Mouse (Mus musculus) urinary bladder, postnatal 10 days (tissue): ENCODE results near the gene Ppan.
A peak's percentile ranks its signal among the peaks of the same experiment; 100 is the strongest.

Experiments used
- DNase-seq: peaks from one replicate; pipeline ENCODE4 v3.0.0; 2022; ENCODE audit warnings: low spot score

Ppan gene

GRCm38 (mm10) chr9:20879097-20879792 is 8.7 kb upstream of the Ppan start, which contains the start of gene Angptl6:
Angptl6 (minus strand) TSS chr9:20879727.
- DNase-seq: no peak

GRCm38 (mm10) chr9:20886563-20886962 is 1.4 kb upstream of the Ppan start:
- DNase-seq: no peak

- DNase-seq: no peak
Measured at GRCm38 (mm10) chr9:20887191-20887590, 784 bp upstream of the Ppan start.

- DNase-seq: no peak
Measured at GRCm38 (mm10) chr9:20888386-20888765, 401 bp downstream of the Ppan start.

GRCm38 (mm10) chr9:20889185-20890141 is 1.5 kb downstream of the Ppan start:
- DNase-seq: no peak

- DNase-seq: no peak
Measured at GRCm38 (mm10) chr9:20890411-20890810, 2.4 kb downstream of the Ppan start.

DNA sequence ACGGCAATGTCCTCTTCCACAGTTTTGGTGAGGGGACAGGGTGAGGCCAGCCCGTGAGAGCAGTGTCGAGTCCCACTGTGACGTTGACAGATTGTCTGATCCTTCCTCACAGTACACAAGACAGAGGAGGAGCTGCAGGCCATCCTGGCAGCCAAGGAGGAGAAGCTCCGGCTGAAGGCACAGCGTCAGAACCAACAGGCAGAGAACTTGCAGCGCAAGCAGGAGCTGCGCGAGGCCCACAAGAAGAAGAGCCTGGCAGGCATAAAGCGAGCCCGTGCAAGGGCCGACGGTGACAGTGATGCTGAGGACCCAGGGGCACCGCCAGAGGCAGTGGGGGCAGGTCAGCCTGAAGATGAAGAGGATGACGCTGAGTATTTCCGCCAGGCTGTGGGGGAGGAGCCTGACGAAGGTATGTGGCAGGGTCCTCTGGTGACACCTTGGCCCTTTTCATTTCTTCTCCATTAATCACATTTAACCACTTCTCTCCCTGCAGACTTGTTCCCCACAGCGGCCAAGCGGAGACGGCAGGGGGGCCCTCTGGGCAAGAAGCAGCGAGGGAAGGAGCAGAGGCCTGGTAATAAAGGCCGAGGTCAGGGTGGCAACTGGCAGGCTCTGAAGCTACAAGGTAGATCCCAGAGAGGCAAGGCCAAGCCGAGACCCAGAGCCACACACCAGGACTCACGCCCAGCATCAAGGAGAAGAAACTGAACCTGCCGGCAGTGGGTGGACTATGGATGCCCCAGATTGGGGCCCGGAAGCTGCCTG is 3.5 kb downstream of the Ppan start:
- no peak for DNase-seq

DNA sequence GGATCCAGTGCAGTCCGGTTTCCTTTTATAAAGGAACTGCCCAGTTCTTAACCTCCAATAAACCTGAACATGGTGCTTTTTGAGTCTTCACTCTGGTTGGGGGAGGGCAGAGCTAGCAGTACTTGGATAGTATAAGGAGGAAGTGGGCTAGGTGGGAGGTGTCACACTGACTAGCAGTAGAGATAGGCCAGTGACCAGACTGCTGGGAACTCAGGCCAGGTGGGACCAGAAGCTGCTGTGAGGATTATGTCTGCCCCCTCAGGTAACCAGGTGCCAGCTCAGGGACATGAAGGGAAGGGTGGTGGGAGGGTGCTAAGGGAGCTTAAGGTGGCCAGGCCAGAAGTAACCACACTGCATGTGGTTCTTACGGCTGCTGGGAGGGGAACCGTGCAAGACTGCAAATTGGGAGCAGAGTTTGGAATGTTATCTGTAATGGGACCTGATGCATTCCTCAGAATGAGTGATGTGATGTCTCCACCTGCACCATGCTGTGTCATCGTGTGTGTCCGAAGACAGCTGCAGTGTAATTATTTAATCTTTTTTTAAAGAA is 4.2 kb downstream of the Ppan start:
- no peak for DNase-seq

- no peak for DNase-seq
Measured at GRCm38 (mm10) chr9:20893069-20893468, 5.1 kb downstream of the Ppan start.

GRCm38 (mm10) chr9:20893590-20894343 is 5.8 kb downstream of the Ppan start:
- DNase-seq: no peak

DNA sequence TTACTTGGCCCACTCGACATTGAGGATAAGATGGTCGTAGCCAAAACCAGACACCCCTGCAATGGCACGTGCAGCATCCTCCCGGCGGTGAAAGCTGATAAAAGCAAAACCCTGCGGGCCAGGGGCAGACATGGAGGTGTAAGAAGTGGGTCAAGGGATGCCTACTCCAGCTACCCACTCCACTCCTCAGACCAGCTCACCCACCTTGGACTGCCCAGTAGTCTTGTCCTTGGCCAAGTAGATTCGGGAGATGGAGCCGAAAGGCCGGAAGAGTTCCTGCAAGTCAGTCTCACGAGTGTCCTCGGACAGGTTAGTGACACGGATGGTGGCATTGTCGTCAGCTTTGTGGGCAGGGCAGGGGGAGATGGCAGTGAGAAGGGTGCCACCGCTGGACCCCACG is 6.7 kb downstream of the Ppan start:
- no peak for DNase-seq

GRCm38 (mm10) chr9:20895382-20895781 is 7.4 kb downstream of the Ppan start:
- no peak for DNase-seq

DNA sequence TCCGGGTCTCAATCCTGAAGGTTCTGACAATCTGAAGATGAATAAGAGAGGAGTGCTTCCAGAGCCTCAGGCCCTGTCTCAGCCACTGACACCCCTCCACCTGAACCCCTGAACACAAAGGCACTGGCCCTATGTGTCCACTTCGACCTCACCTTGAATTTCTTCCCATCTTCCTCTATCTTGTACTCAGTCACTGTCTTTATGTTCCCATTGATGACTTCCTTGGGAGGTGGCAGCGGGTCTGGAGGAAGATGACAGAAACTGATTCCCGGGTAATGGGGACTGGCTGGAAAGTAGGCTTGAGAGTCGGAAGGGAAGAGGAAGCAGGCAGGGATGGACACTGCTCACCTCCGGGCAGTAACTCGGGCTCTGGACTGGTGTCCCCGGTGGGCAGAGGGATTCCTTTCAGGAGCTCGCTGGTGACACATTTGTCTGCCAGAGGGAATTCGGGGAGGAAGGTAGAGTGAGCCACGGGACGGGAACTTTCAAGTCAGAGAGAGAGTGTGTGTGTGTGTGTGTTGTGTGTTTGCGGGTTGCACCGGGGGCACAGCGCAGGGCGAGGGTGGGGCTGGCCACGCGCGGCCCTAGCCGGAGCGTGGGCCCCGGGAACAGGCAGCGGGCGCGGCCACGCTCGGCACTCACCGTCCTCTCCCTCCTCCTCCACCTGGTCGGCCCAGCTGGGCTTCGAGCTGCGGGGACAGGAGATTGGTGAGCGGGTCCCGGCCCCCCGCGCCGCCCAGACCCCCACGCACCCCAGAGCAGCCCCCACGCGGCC is 9.9 kb downstream of the Ppan start:
- DNase-seq: no peak

DNA sequence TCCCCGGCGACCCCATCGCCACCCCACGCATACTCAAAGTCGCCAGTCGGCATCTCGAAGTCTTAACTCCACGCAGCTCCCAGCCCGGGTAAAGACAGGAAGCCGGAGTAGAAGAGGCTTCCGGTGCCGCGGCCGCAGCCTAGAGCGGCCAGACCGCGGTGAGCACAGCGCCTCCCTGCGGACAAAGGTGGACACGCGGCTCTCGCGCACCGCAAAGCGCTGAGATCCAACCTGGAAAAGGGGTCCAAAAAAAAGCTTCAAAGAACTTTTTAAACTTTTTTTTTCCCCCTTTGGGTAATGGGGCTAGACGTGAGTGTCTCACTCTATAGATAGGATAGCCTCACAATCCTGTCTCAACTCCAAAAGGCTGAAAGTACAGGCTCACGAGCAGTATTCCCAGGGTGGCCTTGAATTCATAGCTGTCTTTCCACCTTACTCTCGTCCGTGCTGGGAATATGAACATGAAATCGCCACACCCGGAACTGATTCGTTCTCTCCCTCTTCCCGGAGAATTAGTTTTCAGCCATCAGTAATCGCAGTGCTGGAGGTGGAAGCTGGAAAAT is 10.6 kb downstream of the Ppan start, which contains the start of gene Eif3g:
Gene Eif3g (minus strand): TSS at position 113 of the 563 bp plus-strand sequence.
- peak; percentile 67 for DNase-seq

- no peak for DNase-seq
Measured at GRCm38 (mm10) chr9:20901466-20902173, 13.6 kb downstream of the Ppan start.

- DNase-seq: no peak
Measured at GRCm38 (mm10) chr9:20902174-20902491, 14.2 kb downstream of the Ppan start.

DNA sequence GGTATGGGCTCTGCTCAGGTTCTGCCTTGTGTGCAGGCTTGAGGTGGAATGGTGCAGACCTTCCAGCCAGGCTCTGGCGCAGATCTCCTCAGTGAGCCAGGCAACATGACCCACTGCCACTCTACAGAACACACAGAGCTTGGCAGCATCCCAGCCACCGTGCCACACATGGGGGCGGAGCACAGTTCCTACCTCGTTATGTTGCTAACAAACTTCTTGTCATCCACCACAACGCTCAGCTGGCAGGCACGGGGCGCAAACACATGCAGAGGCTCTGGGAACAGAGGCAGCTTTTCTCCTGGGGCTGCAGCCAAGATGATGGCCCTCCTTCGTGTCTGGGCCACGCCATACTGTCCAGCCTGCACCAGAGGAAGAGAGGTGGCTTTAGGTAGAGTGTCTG is 22.0 kb downstream of the Ppan start:
- no peak for DNase-seq

GRCm38 (mm10) chr9:20916160-20916559 is 28.2 kb downstream of the Ppan start:
- no peak for DNase-seq

- no peak for DNase-seq
Measured at GRCm38 (mm10) chr9:20923258-20923657, 35.3 kb downstream of the Ppan start.
